Mouse (Mus musculus) embryonic facial prominence, embryonic 10.5 days (tissue): ENCODE data around the gene Mical3. TPM values are rescaled to one million over a fixed set of nuclear protein-coding genes. Genes with fewer than 3 reads are reported as not detected.

Source experiments
- DNase-seq: peaks from one replicate; pipeline ENCODE4 v3.0.0-alpha.2; 2017; ENCODE audit warnings: low spot score
- H3K27ac ChIP-seq: fragments of 300-500 bp; sonication (generic); replicated peaks from 2 replicates; pipeline ENCODE4 v1.5.1; 2016; ENCODE audit warnings: mild to moderate bottlenecking
- H3K27me3 ChIP-seq: fragments of 300-500 bp; sonication (generic); replicated peaks from 2 replicates; pipeline ENCODE4 v1.6.1; 2016; ENCODE audit warnings: low read depth, mild to moderate bottlenecking; ENCODE audit not compliant: poor library complexity, severe bottlenecking
- H3K36me3 ChIP-seq: fragments of 300-500 bp; sonication (generic); replicated peaks from 2 replicates; pipeline ENCODE4 v1.6.1; 2016; ENCODE audit warnings: mild to moderate bottlenecking, moderate library complexity
- H3K4me1 ChIP-seq: fragments of 300-500 bp; sonication (generic); 2 replicates; pipeline ENCODE4 v1.6.1; 2016
- H3K4me3 ChIP-seq: fragments of 300-500 bp; sonication (generic); 2 replicates; pipeline ENCODE4 v1.5.1; 2016; ENCODE audit warnings: mild to moderate bottlenecking, moderate library complexity
- H3K9me3 ChIP-seq: fragments of 300-500 bp; sonication (generic); 2 replicates; pipeline ENCODE4 v1.6.1; 2016; ENCODE audit warnings: mild to moderate bottlenecking
- WGBS: fragments of 180-500 bp; shearing (Covaris S2); methylation state at CpG from one replicate; pipeline ENCODE4 v1.1.7; 2016; 5-methylcytosine and 5-hydroxymethylcytosine counted together
- polyA plus RNA-seq: library from polyadenylated mRNA; unstranded; fragments of >200 nt; fragmentation: Nextera tagmentation; extraction: Ambion mirVana; gene quantifications from 2 replicates; pipeline ENCODE4 v1.2.1, GENCODE M21; 2016

The Mical3 gene
- polyA plus RNA-seq, 1 experiment from 2014 or later = 10.4 TPM

- Histone ChIP-seq H3K27me3 (no peaks in the 10 kb centered on the region), H3K4me1 (peaks cover 11% of the 10 kb centered on the region; the same call in 1 of the 2 replicates), H3K36me3 (no peaks in the 10 kb centered on the region), H3K27ac (no peak overlapping the region), H3K9me3 (no peaks in the 10 kb centered on the region), H3K4me3 (no peak overlapping the region)
- no peak for DNase-seq
- WGBS = 54% methylated on average over 6 of the region's 6 CpGs
Observed at GRCm38 (mm10) chr6:121160126-121160525, 29.3 kb upstream of the Mical3 start.

GRCm38 (mm10) chr6:121159616-121160015, 28.8 kb upstream of the Mical3 start:
- H3K9me3 ChIP-seq = no peaks in the 10 kb centered on the region
- no peaks in the 10 kb centered on the region for H3K27me3 ChIP-seq
- DNase-seq = no peak
- no peaks in the 10 kb centered on the region for H3K36me3 ChIP-seq
- WGBS = 95% methylated on average over 5 of the region's 5 CpGs
- H3K4me3 ChIP-seq = no peak overlapping the region
- H3K27ac ChIP-seq = no peak overlapping the region
- peaks cover 13% of the 10 kb centered on the region for H3K4me1 ChIP-seq

DNA sequence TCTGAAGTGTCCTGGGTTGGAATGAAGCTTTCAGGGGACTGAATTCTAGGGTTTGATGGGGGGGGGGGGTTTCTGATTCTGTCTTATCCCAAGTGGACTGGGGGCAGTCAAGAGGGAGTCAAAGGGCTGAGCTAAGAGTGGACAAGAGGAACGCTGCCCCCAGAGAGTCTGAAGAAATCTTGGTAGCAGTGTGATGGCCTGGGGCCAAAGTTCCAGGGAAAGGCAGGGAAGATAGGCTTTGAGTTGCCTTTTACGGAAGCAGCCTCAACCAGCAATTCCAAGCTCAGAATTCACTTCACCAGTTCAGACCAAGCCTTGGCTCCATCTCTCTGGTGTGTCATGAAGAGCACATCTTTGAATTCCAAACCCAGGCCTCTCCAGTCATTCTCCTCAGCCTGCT, 25.2 kb upstream of the Mical3 start:
- no peak overlapping the region for H3K4me3 ChIP-seq
- 77% methylated on average over 2 of the region's 2 CpGs for WGBS
- H3K27ac ChIP-seq = no peak overlapping the region

DNA sequence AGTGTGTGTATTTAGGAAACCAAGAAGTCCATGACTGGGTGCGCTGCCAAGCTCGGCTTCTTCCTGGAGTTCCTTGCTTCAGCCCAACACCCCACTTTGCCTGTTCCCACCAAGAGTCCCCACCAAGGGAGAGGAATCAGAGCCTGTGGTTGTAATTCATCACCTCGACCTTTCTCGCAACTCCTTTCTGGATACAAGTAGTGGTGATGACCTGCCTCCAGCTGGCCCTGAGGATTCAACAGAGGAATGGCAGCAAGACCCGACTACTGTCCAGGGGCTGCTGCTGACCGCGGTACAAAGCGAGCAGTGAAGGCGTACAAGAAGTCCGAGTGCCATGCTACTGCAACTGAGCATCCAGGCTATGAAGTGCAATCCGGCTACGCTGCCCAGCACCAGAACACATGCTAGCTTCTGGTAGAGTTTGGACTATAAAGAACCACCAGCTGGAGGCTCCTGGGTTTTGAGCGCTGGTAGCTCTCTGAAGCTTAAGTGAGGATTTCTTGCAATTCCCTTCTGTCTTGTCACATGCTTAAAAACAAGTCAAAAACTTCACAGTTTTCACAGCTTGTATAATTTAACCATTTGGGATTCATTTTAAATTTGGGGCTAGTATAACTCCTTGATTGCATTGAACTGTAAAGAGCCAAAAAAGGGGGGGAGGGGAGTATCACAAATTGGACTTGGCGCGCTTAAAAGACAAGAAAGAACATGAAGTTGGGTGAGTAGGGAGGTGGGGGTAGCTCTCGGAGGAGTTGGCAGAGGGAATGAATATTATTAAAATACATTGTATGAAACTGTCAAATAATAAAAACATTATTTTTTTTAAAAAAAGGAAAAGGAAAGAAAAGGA, 23.9 kb upstream of the Mical3 start:
- Histone ChIP-seq H3K4me3 (no peak overlapping the region), H3K27me3 (no peaks in the 10 kb centered on the region), H3K9me3 (no peaks in the 10 kb centered on the region), H3K27ac (no peak overlapping the region), H3K4me1 (peaks cover 19% of the 10 kb centered on the region), H3K36me3 (no peaks in the 10 kb centered on the region)
- 91% methylated on average over 16 of the region's 16 CpGs for WGBS
- no peak for DNase-seq

More for the DNA sequence above, 25.2 kb upstream of the Mical3 start:
- DNase-seq = no peak
- peaks cover 23% of the 10 kb centered on the region for H3K4me1 ChIP-seq
- no peaks in the 10 kb centered on the region for H3K27me3 ChIP-seq
- H3K9me3 ChIP-seq = no peaks in the 10 kb centered on the region
- H3K36me3 ChIP-seq = no peaks in the 10 kb centered on the region

DNA sequence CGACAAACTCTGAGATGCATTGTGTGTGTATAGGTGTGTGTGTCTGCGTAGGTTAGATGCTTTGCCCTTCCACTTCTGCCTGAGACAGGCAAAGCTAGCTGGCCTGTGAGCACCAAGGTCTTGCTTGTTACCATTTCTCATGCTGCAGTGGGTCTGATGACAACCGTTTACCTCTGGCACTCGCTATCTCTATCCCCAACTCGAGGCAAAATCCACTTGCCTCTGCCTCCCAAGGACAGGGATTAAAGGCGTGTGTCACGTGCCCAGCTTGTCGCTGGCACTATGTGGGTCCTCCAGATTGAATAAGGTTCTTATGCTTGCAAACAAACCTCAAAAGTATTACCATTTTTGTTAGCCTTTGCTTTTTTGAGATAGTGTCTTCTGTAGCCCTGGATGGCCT, 22.4 kb upstream of the Mical3 start:
- no peaks in the 10 kb centered on the region for H3K9me3 ChIP-seq
- DNase-seq = no peak
- WGBS = 86% methylated on average over 8 of the region's 8 CpGs
- peaks cover 28% of the 10 kb centered on the region for H3K4me1 ChIP-seq
- no peaks in the 10 kb centered on the region for H3K27me3 ChIP-seq
- H3K27ac ChIP-seq = no peak overlapping the region
- no peak overlapping the region for H3K4me3 ChIP-seq
- H3K36me3 ChIP-seq = no peaks in the 10 kb centered on the region

DNA sequence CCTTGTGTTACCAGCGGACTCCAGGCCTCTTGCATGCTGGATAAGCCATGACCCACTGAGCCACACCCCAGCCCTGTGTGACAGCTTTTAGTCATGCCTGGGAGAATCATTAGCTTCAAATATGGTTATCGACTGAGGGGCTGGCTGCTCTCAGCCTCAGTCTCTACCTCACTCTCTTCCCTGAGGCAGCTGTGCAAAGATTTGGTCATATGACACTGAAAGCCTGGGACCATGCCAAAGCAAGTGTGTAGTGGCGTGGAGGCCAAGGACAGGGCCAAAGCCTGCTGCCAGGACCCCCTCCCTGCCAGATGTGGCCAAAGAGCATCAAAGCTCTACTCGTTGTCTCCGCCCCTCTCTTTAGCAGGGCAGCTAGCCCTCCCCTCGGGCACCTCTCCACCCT, 20.9 kb upstream of the Mical3 start:
- Histone ChIP-seq H3K36me3 (no peaks in the 10 kb centered on the region), H3K4me1 (peaks cover 42% of the 10 kb centered on the region), H3K27ac (peak overlapping the region; percentile 49), H3K4me3 (no peak overlapping the region), H3K9me3 (no peaks in the 10 kb centered on the region), H3K27me3 (no peaks in the 10 kb centered on the region)
- 69% methylated on average over 6 of the region's 6 CpGs for WGBS
- no peak for DNase-seq

GRCm38 (mm10) chr6:121150126-121150525, 19.3 kb upstream of the Mical3 start:
- H3K36me3 ChIP-seq = no peaks in the 10 kb centered on the region
- no peaks in the 10 kb centered on the region for H3K27me3 ChIP-seq
- DNase-seq = no peak
- H3K4me3 ChIP-seq = no peak overlapping the region
- H3K9me3 ChIP-seq = no peaks in the 10 kb centered on the region
- WGBS = 92% methylated on average over 8 of the region's 8 CpGs
- peaks cover 58% of the 10 kb centered on the region for H3K4me1 ChIP-seq
- no peak overlapping the region for H3K27ac ChIP-seq

GRCm38 (mm10) chr6:121149420-121149819, 18.6 kb upstream of the Mical3 start:
- Histone ChIP-seq H3K4me1 (peaks cover 60% of the 10 kb centered on the region), H3K27me3 (no peaks in the 10 kb centered on the region), H3K4me3 (no peak overlapping the region), H3K9me3 (no peaks in the 10 kb centered on the region), H3K36me3 (no peaks in the 10 kb centered on the region), H3K27ac (peak overlapping the region; percentile 42; the same call in 1 of the 2 replicates)
- DNase-seq = peak; percentile 32
- 34% methylated on average over 3 of the region's 3 CpGs for WGBS

- H3K27me3 ChIP-seq = no peaks in the 10 kb centered on the region
- peaks cover 67% of the 10 kb centered on the region for H3K4me1 ChIP-seq
- DNase-seq = no peak
- H3K4me3 ChIP-seq = no peak overlapping the region
- no peak overlapping the region for H3K27ac ChIP-seq
- WGBS = 57% methylated on average over 3 of the region's 3 CpGs
- no peaks in the 10 kb centered on the region for H3K36me3 ChIP-seq
- no peaks in the 10 kb centered on the region for H3K9me3 ChIP-seq
Observed at GRCm38 (mm10) chr6:121148360-121148759, 17.6 kb upstream of the Mical3 start.

DNA sequence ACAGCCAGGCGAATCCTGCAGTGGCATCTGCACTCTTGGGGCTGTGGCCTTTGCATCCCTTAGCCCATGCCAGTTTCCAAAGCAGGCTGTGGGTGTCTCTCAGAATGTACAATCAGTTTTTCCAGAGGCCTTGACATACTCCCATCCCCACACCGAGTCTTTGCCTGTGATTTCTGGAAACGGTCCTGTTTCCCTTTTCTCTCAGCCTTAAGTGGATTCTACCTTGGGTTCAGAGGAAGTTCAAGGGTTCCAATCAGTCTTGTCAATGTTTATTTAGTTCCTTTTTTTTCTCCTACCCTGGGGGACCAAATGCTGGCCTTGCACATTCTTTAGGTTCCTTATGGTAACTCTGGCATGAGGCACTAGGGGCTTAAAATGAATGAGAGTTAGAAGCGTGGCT, 16.0 kb upstream of the Mical3 start:
- 33% methylated on average over 4 of the region's 4 CpGs for WGBS
- H3K4me1 ChIP-seq = peaks cover 63% of the 10 kb centered on the region
- no peaks in the 10 kb centered on the region for H3K27me3 ChIP-seq
- no peaks in the 10 kb centered on the region for H3K36me3 ChIP-seq
- H3K27ac ChIP-seq = peak overlapping the region; percentile 40
- no peak for DNase-seq
- H3K9me3 ChIP-seq = no peaks in the 10 kb centered on the region
- no peak overlapping the region for H3K4me3 ChIP-seq

GRCm38 (mm10) chr6:121145906-121146305, 15.1 kb upstream of the Mical3 start:
- H3K4me1 ChIP-seq = peaks cover 64% of the 10 kb centered on the region
- no peaks in the 10 kb centered on the region for H3K27me3 ChIP-seq
- no peaks in the 10 kb centered on the region for H3K36me3 ChIP-seq
- WGBS = 33% methylated on average over 8 of the region's 8 CpGs
- H3K27ac ChIP-seq = peak overlapping the region; percentile 40; the same call in 1 of the 2 replicates
- DNase-seq = peak; percentile 27
- no peak overlapping the region for H3K4me3 ChIP-seq
- H3K9me3 ChIP-seq = no peaks in the 10 kb centered on the region

DNA sequence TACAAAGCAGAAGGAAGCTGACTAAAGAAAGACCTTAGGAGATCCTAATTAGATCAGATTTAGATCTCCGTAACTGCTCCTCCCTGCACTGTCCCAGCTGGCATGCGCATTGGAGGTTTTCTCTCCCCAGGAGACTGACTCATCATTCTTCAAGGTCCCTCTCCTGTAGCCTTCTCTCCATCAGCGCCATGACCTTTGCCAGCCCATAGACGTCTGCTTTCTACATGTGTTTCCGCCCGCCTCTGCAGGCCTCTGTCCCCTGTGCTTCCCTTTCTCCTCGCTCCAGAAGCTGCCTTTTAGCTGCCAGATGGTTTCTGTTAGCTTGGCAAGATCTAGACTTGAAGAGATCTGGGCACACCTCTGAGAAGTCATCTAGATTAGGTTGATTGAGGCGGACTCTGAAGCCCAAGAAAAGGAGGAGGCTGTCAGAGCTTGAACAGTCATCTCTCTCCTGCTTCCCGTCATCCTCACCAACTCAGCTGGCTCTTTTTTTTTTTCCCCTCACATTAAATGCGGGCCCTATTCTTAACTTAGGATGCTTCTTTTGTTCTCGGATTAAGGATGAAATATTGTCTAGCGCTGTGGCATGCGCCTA, 14.3 kb upstream of the Mical3 start:
- 56% methylated on average over 13 of the region's 13 CpGs for WGBS
- Histone ChIP-seq H3K27ac (peak overlapping the region; percentile 40; the same call in 1 of the 2 replicates), H3K27me3 (no peaks in the 10 kb centered on the region), H3K4me3 (no peak overlapping the region), H3K36me3 (no peaks in the 10 kb centered on the region), H3K9me3 (no peaks in the 10 kb centered on the region), H3K4me1 (peaks cover 65% of the 10 kb centered on the region)
- DNase-seq = peak; percentile 47

DNA sequence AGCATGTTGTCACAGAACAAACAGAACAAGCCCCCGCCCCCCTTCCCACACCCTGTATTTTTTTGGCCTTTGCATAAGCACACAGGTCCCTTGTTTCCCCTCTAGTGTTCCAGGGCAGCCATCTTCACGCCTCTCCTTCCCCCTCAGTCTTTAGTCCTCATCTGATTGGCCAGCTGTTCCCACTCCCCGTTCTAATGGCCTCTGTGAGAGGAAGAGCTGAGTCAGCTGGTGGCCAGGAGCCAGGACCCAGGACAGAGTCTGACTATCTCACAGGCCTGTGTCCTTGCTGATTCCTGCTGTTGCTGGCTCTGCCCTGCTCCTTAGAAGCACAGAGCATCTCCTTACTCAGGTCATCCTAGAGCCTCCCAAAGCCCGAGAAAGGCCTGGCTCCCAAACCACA, 13.3 kb upstream of the Mical3 start:
- H3K9me3 ChIP-seq = no peaks in the 10 kb centered on the region
- DNase-seq = no peak
- no peak overlapping the region for H3K27ac ChIP-seq
- no peak overlapping the region for H3K4me3 ChIP-seq
- 66% methylated on average over 4 of the region's 4 CpGs for WGBS
- no peaks in the 10 kb centered on the region for H3K27me3 ChIP-seq
- no peaks in the 10 kb centered on the region for H3K36me3 ChIP-seq
- H3K4me1 ChIP-seq = peaks cover 56% of the 10 kb centered on the region
